In genomic region chr11:7504651-7505321, GRCm38 (mm10) we compare ENCODE assay signal across 12 mouse cellular contexts.
DNase-seq lines count a peak whose midpoint lies in the region; ATAC-seq and TF ChIP-seq lines count a peak whose summit lies in the region.
"Had no signal": no experiment of that assay in that cellular context is flagged by ENCODE, and none has a peak within 500 bp of the region (broad histone marks: within the 10 kb centered on the region; RNA-seq: fewer than 3 reads in every experiment).

No protein-coding gene starts in this region.

- no peak overlapping the region for H3K27ac ChIP-seq in lung, embryonic 14.5 days (ENCODE audit: low read depth)
- H3K27ac ChIP-seq: layer of hippocampus, adult 2 months; neural tube, embryonic 12.5 days had no signal

- H3K4me2 ChIP-seq in lung, embryonic 14.5 days = no peak overlapping the region
- H3K4me2 ChIP-seq: neural tube, embryonic 12.5 days had no signal

- no peak overlapping the region for H3K4me3 ChIP-seq in lung, embryonic 14.5 days (ENCODE audit: low read depth, low read length)
- H3K4me3 ChIP-seq: layer of hippocampus, adult 2 months; neural tube, embryonic 12.5 days had no signal

- H3K9ac ChIP-seq in lung, embryonic 14.5 days = no peak overlapping the region
- H3K9ac ChIP-seq: neural tube, embryonic 12.5 days had no signal

- WGBS in lung, embryonic 14.5 days = 66% methylated on average over 10 of the region's 10 CpGs

- H3K4me1 ChIP-seq in lung, embryonic 14.5 days (ENCODE audit: insufficient read depth) = no peaks in the 10 kb centered on the region
- H3K4me1 ChIP-seq: neural tube, embryonic 12.5 days had no signal

- H3K9me3 ChIP-seq in lung, embryonic 14.5 days (ENCODE audit: low read depth, low read length) = no peaks in the 10 kb centered on the region
- H3K9me3 ChIP-seq: neural tube, embryonic 12.5 days had no signal

- TF ChIP-seq CTCF in lung, embryonic 14.5 days (IDR thresholded peaks at IDR 0.05; ENCODE audit: low read depth) = no peak

- no peaks in the 10 kb centered on the region for H3K27me3 ChIP-seq in lung, embryonic 14.5 days (ENCODE audit: insufficient read depth, low read length)
- H3K27me3 ChIP-seq: neural tube, embryonic 12.5 days had no signal

- H3K36me3 ChIP-seq in lung, embryonic 14.5 days (ENCODE audit: insufficient read depth) = no peaks in the 10 kb centered on the region
- H3K36me3 ChIP-seq: neural tube, embryonic 12.5 days had no signal

- DNase-seq in cerebellum, postnatal 14 days = peak; percentile 78 to 80
- DNase-seq in lung, embryonic 14.5 days = peak; percentile 43
- DNase-seq in lung, adult 18-20 months = no peak
- DNase-seq in heart, adult 9 months (ENCODE audit: low spot score in 2 of 2) = peak; percentile 65 to 86
- peak; percentile 61 to 82 for DNase-seq in kidney, postnatal 25 days
- DNase-seq in natural killer cell, adult 2 months (ENCODE audit: low spot score in 2 of 2) = no peak
- DNase-seq: cerebellum, adult 9-10 months had no signal

- ATAC-seq in cerebellum, adult (ENCODE audit: insufficient number of reproducible peaks, low FRiP score, low TSS enrichment) = no peak
- peak; percentile 59; the same call in 1 of the 2 replicates for ATAC-seq in lung, embryonic 14.5 days (ENCODE audit: insufficient read depth)
- ATAC-seq in megakaryocyte-erythroid progenitor cell, adult 5-6 weeks (replicated peaks; ENCODE audit: low FRiP score, low TSS enrichment, poor library complexity, severe bottlenecking) = no peak
- ATAC-seq: forebrain, embryonic 16.5 days had no signal

Comparison
In these comparisons a context has a peak if more than half of its experiments do, and no peak if none do; other contexts are left out.
1. DNase-seq: peak in cerebellum, postnatal 14 days (2 of 2), lung, embryonic 14.5 days (single experiment), heart, adult 9 months (2 of 2) and kidney, postnatal 25 days (2 of 2); none in lung, adult 18-20 months (0 of 2) and natural killer cell, adult 2 months (0 of 2).